Mouse (Mus musculus) right cerebral cortex, postnatal 36 days (tissue): ENCODE measurements at regions not wholly inside any gene's neighbourhood (a gene's known extent, or its start where the extent isn't known, plus 50 kb on each side); places are given as distances from the start of the nearest gene placed in this dataset.

ENCODE experiments used
- DNase-seq, 2 experiments: peaks; one replicate each; pipeline ENCODE4 v3.0.0; 2022; ENCODE audit warnings: low spot score in 2 of 2, mixed read lengths in 1 of 2

DNA sequence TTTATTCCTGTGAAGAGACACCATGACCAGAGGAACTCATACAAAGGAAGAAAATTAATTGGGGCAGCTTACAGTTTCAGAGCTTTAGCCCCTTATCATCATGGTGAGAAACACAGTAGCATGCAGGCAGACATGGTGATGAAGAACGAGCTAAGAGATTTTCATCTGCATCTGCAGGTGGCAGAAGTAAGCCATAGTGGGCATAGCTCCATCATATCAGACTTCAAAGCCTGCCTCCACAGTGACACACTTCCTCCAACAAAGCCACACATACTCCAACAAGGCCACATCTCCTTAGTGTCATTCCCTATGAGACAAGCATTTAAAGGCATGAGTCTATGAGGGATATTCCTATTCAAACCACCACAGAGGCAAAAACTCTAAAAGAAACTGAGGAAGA is 800.7 kb upstream of the Pcdh9 start:
- DNase-seq = no peak

DNA sequence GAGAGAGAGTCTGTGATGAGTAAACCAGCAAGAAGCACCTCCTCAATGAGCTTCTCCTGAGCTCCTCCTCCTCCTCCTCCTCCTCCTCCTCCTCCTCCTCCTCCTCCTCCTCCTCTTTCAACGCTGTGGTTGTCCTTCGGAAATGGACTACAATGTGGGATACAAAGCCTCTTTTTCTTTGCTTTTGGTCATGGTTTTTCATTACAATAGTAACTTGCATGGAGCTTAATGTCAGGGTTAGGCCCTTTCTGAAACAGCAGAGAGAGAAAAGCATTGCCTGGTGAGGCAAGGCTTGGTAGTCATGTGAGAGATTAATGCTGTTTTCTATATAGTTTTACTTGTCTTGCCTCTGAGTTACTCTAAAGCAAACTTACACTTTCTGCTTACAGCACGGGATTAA is 787.2 kb upstream of the Pcdh9 start:
- no peak for DNase-seq

- DNase-seq = peak in 1 of 2 experiments; percentile 2
These were observed 763.1 kb upstream of the Pcdh9 start for GRCm38 (mm10) chr14:94653625-94654024.

GRCm38 (mm10) chr14:94615006-94615405 is 724.5 kb upstream of the Pcdh9 start:
- no peak for DNase-seq
